Mouse (Mus musculus): ENCODE results near the gene Arl10.
A peak's percentile ranks its signal among the peaks of the same experiment; 100 is the strongest.
"Not testable (repeated sequence)": the region's sequence is repeated elsewhere in the genome, so short reads cannot be mapped to it uniquely, and the experiment has no call there.

Gene Arl10

GRCm38 (mm10) chr13:54582126-54582525, 7.3 kb downstream of the Arl10 start:
- no peak for DNase-seq (ENCODE audit: low read depth, low spot score)

- DNase-seq (ENCODE audit: low read depth, low spot score) = no peak
Measured at GRCm38 (mm10) chr13:54582860-54583259, 8.0 kb downstream of the Arl10 start.

- DNase-seq (ENCODE audit: low read depth, low spot score) = no peak
Measured at GRCm38 (mm10) chr13:54585831-54586230, 11.0 kb downstream of the Arl10 start.

- DNase-seq (ENCODE audit: low read depth, low spot score) = no peak
Measured at GRCm38 (mm10) chr13:54589414-54589995, 14.7 kb downstream of the Arl10 start.

GRCm38 (mm10) chr13:54589996-54590951, 15.5 kb downstream of the Arl10 start, which contains the start of the genes Nop16 and Higd2a:
TSS of gene Nop16 (minus strand) at chr13:54590090.
TSS of gene Higd2a (plus strand) at chr13:54590207.
- DNase-seq (ENCODE audit: low read depth, low spot score) = peak; percentile 97

- DNase-seq (ENCODE audit: low read depth, low spot score) = no peak
Measured at GRCm38 (mm10) chr13:54591776-54592356, 17.1 kb downstream of the Arl10 start.

GRCm38 (mm10) chr13:54593617-54594016, 18.8 kb downstream of the Arl10 start:
- no peak for DNase-seq (ENCODE audit: low read depth, low spot score)

GRCm38 (mm10) chr13:54596107-54596690, 21.4 kb downstream of the Arl10 start:
- no peak for DNase-seq (ENCODE audit: low read depth, low spot score)

GRCm38 (mm10) chr13:54596870-54597269, 22.1 kb downstream of the Arl10 start:
- no peak for DNase-seq (ENCODE audit: low read depth, low spot score)

- no peak for DNase-seq (ENCODE audit: low read depth, low spot score)
Measured at GRCm38 (mm10) chr13:54598622-54599143, 23.9 kb downstream of the Arl10 start.

GRCm38 (mm10) chr13:54602639-54603111, 27.9 kb downstream of the Arl10 start:
- no peak for DNase-seq (ENCODE audit: low read depth, low spot score)

GRCm38 (mm10) chr13:54603501-54603900, 28.7 kb downstream of the Arl10 start:
- DNase-seq (ENCODE audit: low read depth, low spot score) = no peak

GRCm38 (mm10) chr13:54604221-54604620, 29.4 kb downstream of the Arl10 start:
- peak; percentile 42 for DNase-seq (ENCODE audit: low read depth, low spot score)

- DNase-seq (ENCODE audit: low read depth, low spot score) = no peak
Measured at GRCm38 (mm10) chr13:54605426-54605825, 30.6 kb downstream of the Arl10 start.

GRCm38 (mm10) chr13:54607204-54607603, 32.4 kb downstream of the Arl10 start:
- DNase-seq (ENCODE audit: low read depth, low spot score) = no peak

GRCm38 (mm10) chr13:54608002-54608401, 33.2 kb downstream of the Arl10 start:
- DNase-seq (ENCODE audit: low read depth, low spot score) = no peak

GRCm38 (mm10) chr13:54608666-54609065, 33.9 kb downstream of the Arl10 start:
- DNase-seq (ENCODE audit: low read depth, low spot score) = no peak

GRCm38 (mm10) chr13:54609301-54609700, 34.5 kb downstream of the Arl10 start:
- DNase-seq (ENCODE audit: low read depth, low spot score) = no peak

- no peak for DNase-seq (ENCODE audit: low read depth, low spot score)
Measured at GRCm38 (mm10) chr13:54610613-54610971, 35.8 kb downstream of the Arl10 start.

GRCm38 (mm10) chr13:54610972-54611754, 36.3 kb downstream of the Arl10 start, which contains the start of gene Cltb:
TSS of gene Cltb (minus strand) at chr13:54611344.
- no peak for DNase-seq (ENCODE audit: low read depth, low spot score)

- DNase-seq (ENCODE audit: low read depth, low spot score) = not testable (repeated sequence)
Measured at GRCm38 (mm10) chr13:54613141-54613540, 38.3 kb downstream of the Arl10 start.

Data from retina, adult 2 months (tissue).